Mouse (Mus musculus) limb, embryonic 15.5 days (tissue): ENCODE results near the gene 6430628N08Rik. TPM values are rescaled to one million over a fixed set of nuclear protein-coding genes. Genes with fewer than 3 reads are reported as not detected.

Experiments
- ATAC-seq: fragments of 200-750 bp; cut with Nextera tagmentation; 2 replicates; pipeline ENCODE4 v1.8.0; 2017; ENCODE audit warnings: low read depth, moderate TSS enrichment; ENCODE audit not compliant: insufficient number of reproducible peaks, low FRiP score, low TSS enrichment
- H3K27ac ChIP-seq: fragments of 300-500 bp; sonication (generic); 2 replicates; pipeline ENCODE4 v1.5.1; 2015; ENCODE audit warnings: moderate library complexity, mild to moderate bottlenecking, inconsistent platforms
- H3K27me3 ChIP-seq: fragments of 300-500 bp; sonication (generic); 2 replicates; pipeline ENCODE4 v1.6.1; 2015; ENCODE audit warnings: inconsistent platforms
- H3K36me3 ChIP-seq: fragments of 300-500 bp; sonication (generic); 2 replicates; pipeline ENCODE4 v1.6.1; 2015; ENCODE audit warnings: inconsistent platforms
- H3K4me1 ChIP-seq: fragments of 300-500 bp; sonication (generic); 2 replicates; pipeline ENCODE4 v1.6.1; 2015; ENCODE audit warnings: inconsistent platforms
- H3K4me2 ChIP-seq: fragments of 300-500 bp; sonication (generic); 2 replicates; pipeline ENCODE4 v1.6.1; 2015; ENCODE audit warnings: mild to moderate bottlenecking, inconsistent platforms
- H3K4me3 ChIP-seq: fragments of 300-500 bp; sonication (generic); 2 replicates; pipeline ENCODE4 v1.5.1; 2015; ENCODE audit warnings: mild to moderate bottlenecking, inconsistent platforms
- H3K9ac ChIP-seq: fragments of 300-500 bp; sonication (generic); 2 replicates; pipeline ENCODE4 v1.6.1; 2015; ENCODE audit warnings: inconsistent platforms
- H3K9me3 ChIP-seq: fragments of 300-500 bp; sonication (generic); 2 replicates; pipeline ENCODE4 v1.6.1; 2016; ENCODE audit warnings: inconsistent platforms
- WGBS: fragments of 180-500 bp; shearing (Covaris S2); methylation state at CpG from one replicate; pipeline ENCODE4 v1.1.7; 2015; 5-methylcytosine and 5-hydroxymethylcytosine counted together
- polyA plus RNA-seq: library from polyadenylated mRNA; unstranded; fragments of >200 nt; fragmentation: Nextera tagmentation; extraction: Ambion mirVana; gene quantifications from 2 replicates; pipeline ENCODE4 v1.2.1, GENCODE M21; 2015

6430628N08Rik gene
- polyA plus RNA-seq, 1 experiment from 2014 or later = not detected

GRCm38 (mm10) chr4:115890066-115890465, 399 bp upstream of the 6430628N08Rik start:
- Histone ChIP-seq H3K9me3 (no peaks in the 10 kb centered on the region), H3K27ac (no peak overlapping the region), H3K4me1 (peaks cover 9% of the 10 kb centered on the region), H3K9ac (no peak overlapping the region), H3K36me3 (no peaks in the 10 kb centered on the region), H3K4me3 (peak overlapping the region; percentile 21), H3K4me2 (peak overlapping the region; percentile 42), H3K27me3 (peaks cover 47% of the 10 kb centered on the region)
- ATAC-seq = no peak
- WGBS = 9% methylated on average over 6 of the region's 6 CpGs

DNA sequence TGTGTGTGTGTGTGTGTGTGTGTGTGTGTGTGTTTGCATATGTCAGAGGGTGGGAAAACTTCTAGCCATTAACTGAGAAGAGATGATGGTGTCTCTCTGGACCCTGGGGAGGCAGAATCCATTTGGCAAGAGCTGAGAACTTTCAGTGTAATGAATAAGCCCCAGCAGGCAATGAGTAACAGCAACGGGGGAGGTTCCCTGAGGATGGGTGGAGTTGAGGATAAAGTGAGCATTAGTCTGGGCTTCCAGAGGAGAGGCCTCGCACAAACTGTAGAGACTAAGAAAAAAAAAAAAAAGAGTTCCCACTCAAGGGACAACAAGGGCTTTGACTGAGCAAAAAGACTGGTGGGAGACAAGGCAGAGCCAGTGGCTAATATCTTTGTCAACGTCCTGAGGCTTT, 3.8 kb downstream of the 6430628N08Rik start:
- Histone ChIP-seq H3K9me3 (no peaks in the 10 kb centered on the region), H3K9ac (no peak overlapping the region), H3K4me1 (peaks cover 17% of the 10 kb centered on the region), H3K27me3 (peaks cover 78% of the 10 kb centered on the region), H3K36me3 (no peaks in the 10 kb centered on the region), H3K4me3 (no peak overlapping the region), H3K4me2 (no peak overlapping the region), H3K27ac (no peak overlapping the region)
- ATAC-seq = no peak
- WGBS = 22% methylated on average over 3 of the region's 3 CpGs

DNA sequence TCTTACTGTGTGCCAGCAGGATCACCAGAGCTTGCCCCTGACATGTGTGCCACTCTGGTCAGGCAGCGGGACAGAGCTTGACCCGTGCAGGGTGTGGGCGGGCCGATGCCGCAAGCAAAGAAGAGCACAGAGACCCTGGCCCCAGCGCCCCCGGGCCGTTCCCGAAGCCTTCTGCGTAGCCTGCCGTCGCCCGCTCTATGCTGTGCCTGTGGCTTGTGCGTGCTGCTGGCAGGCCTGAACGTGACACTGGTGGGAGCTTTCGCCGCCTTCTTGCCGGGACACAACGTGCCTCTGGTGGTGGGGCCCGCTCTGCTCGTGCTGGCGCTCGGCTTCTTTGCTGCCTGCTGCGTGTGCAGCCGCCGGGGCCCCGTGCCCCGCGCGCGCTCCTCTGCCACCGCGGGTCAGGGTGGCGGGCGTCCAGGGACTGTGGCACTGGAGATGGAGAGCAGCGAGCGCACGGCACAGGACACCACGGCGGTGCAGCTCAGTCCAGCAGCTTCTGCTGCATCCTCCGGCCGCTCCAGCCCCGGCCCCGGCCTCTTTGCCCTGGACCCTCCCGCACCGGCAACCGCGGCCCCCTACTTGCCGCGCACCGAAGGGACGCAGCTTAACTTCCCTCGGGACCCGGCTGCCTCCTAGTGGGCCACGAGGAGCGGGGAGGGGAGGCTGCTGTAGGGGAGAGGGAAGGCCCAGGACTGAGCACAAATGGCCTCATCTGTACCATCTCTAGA, 7.6 kb downstream of the 6430628N08Rik start:
- Histone ChIP-seq H3K27me3 (peaks cover 80% of the 10 kb centered on the region), H3K36me3 (no peaks in the 10 kb centered on the region), H3K9ac (peak overlapping the region; percentile 33), H3K4me1 (peaks cover 8% of the 10 kb centered on the region), H3K27ac (no peak overlapping the region), H3K4me3 (peak overlapping the region; percentile 38), H3K9me3 (no peaks in the 10 kb centered on the region), H3K4me2 (peak overlapping the region; percentile 79)
- ATAC-seq = no peak
- WGBS = 2% methylated on average over 56 of the region's 56 CpGs

DNA sequence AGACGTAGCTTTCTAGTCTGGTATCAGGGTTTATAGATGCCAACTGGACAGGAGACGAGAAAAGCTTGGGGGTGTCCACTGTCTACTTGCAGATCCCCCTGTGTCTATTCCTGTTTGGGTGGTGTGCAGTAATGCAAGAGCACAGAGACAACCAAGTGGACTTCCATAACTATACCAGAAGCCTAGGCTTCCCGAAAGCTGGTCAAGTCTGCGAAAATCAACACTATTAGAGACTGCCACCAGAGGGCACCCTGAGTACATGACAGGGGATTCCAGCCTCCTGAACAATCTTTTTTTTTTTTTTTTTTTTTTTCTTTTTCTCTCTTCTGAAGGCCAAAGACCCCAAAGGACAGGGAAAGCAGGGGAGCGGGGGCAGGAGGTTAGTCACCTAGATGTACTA, 12.4 kb downstream of the 6430628N08Rik start:
- Histone ChIP-seq H3K27ac (no peak overlapping the region), H3K27me3 (peaks cover 88% of the 10 kb centered on the region), H3K9ac (no peak overlapping the region), H3K4me3 (no peak overlapping the region), H3K4me1 (peaks cover 7% of the 10 kb centered on the region), H3K36me3 (no peaks in the 10 kb centered on the region), H3K4me2 (no peak overlapping the region), H3K9me3 (no peaks in the 10 kb centered on the region)
- WGBS = 16% methylated on average over 5 of the region's 5 CpGs
- no peak for ATAC-seq

DNA sequence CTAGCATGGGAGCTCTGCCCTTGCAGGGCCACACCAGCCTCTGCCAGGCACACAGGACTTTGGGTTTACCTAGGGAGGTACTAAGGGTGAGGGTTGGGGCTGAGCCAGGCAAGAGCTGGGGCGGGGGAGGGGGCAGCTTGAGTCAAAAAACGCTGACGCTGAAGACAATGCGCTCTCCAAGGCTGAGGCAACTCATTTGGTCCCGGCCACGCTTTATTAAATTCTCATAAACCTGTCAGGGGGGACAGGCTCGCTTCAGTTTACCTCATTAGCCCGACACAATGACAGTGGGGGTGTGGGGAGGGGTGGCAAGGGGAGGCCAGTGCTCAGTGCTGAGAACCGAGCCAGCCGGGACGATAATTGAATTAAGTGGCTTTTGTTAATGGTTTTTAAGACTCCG, 13.9 kb downstream of the 6430628N08Rik start:
- 9% methylated on average over 12 of the region's 12 CpGs for WGBS
- Histone ChIP-seq H3K27ac (no peak overlapping the region), H3K4me2 (no peak overlapping the region), H3K4me1 (peaks cover 11% of the 10 kb centered on the region), H3K4me3 (no peak overlapping the region), H3K9me3 (no peaks in the 10 kb centered on the region), H3K9ac (no peak overlapping the region), H3K27me3 (peaks cover 86% of the 10 kb centered on the region), H3K36me3 (no peaks in the 10 kb centered on the region)
- no peak for ATAC-seq

GRCm38 (mm10) chr4:115905701-115906100, 15.2 kb downstream of the 6430628N08Rik start:
- Histone ChIP-seq H3K36me3 (no peaks in the 10 kb centered on the region), H3K27ac (no peak overlapping the region), H3K4me1 (peaks cover 11% of the 10 kb centered on the region), H3K9ac (no peak overlapping the region), H3K4me3 (no peak overlapping the region), H3K9me3 (no peaks in the 10 kb centered on the region), H3K4me2 (no peak overlapping the region), H3K27me3 (peaks cover 73% of the 10 kb centered on the region)
- 12% methylated on average over 7 of the region's 7 CpGs for WGBS
- no peak for ATAC-seq

DNA sequence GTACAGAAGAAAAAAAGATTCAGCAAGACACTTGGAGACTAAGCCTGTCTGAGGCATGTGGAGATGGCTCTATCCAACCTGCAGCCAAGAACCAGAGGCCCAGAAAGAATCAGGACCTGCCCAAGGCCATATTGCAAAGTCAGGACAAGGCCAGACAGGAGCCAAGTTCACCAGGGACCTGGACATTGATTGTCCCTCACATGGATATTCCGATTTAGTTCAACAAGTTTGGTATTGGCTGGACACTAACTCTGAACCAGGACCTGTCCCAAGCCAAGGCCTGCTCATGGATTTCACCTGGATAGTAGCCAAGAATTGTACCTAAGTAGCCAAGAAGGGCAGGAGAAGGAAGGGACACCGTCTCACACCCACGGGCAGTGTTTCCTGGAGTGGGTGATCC, 16.3 kb downstream of the 6430628N08Rik start:
- no peak overlapping the region for H3K27ac ChIP-seq
- no peak overlapping the region for H3K4me3 ChIP-seq
- no peak overlapping the region for H3K9ac ChIP-seq
- 83% methylated on average over 3 of the region's 3 CpGs for WGBS
- H3K9me3 ChIP-seq = no peaks in the 10 kb centered on the region
- no peak overlapping the region for H3K4me2 ChIP-seq
- no peaks in the 10 kb centered on the region for H3K36me3 ChIP-seq
- no peak for ATAC-seq
- peaks cover 64% of the 10 kb centered on the region for H3K27me3 ChIP-seq
- peaks cover 11% of the 10 kb centered on the region for H3K4me1 ChIP-seq

DNA sequence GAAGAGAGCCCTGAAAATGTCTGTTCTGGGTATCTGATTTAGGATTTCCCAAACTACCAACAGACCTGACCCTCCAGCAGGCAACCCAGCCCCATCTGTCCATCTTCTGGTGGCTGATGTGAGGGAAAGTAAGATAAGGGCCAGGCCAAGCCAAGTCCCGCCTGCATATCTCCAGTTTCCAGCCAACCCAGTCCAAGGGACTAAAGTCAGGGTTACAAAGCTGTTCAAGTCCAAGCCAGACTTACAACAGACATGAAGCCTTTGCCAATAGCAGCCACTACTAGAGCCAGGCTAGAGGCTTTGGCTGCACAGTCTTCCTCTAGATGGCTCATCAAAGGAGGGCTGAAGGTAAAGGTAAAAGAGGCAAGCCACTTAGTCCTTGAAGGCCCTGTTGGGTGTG, 17.5 kb downstream of the 6430628N08Rik start:
- no peak overlapping the region for H3K9ac ChIP-seq
- peaks cover 11% of the 10 kb centered on the region for H3K4me1 ChIP-seq
- H3K27ac ChIP-seq = 0 out of 2 replicates have a peak overlapping the region, but pooled peaks have one; percentile 48
- no peak overlapping the region for H3K4me3 ChIP-seq
- no peak overlapping the region for H3K4me2 ChIP-seq
- no peak for ATAC-seq
- H3K9me3 ChIP-seq = no peaks in the 10 kb centered on the region
- H3K27me3 ChIP-seq = peaks cover 55% of the 10 kb centered on the region
- no peaks in the 10 kb centered on the region for H3K36me3 ChIP-seq
- WGBS = 50% methylated on average over 1 of the region's 1 CpGs

DNA sequence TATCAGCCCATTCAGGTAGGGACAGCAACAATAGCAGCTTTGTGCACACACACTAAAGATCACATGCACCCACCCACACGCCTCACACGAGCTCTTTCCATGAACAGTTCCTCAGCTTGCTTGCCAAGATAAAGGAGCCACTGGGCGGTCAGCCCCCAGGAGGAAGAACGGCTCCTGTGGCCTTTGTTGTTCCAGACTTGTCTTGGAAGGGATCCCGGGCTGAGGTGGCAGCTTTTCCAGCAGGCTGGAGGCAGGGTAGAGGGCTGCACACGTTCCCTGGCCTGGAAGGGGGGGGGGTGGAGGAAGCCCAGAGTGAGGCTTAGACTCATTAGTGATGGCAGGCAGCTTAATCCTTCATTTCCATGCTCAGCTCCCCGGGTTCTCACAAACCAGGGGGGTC, 18.2 kb downstream of the 6430628N08Rik start:
- Histone ChIP-seq H3K4me2 (no peak overlapping the region), H3K27me3 (peaks cover 55% of the 10 kb centered on the region), H3K9ac (no peak overlapping the region), H3K4me1 (peaks cover 11% of the 10 kb centered on the region), H3K9me3 (no peaks in the 10 kb centered on the region), H3K4me3 (no peak overlapping the region), H3K27ac (peak overlapping the region; percentile 48; the same call in 1 of the 2 replicates), H3K36me3 (no peaks in the 10 kb centered on the region)
- ATAC-seq = peak; percentile 75
- 15% methylated on average over 7 of the region's 7 CpGs for WGBS

GRCm38 (mm10) chr4:115911586-115911985, 21.1 kb downstream of the 6430628N08Rik start:
- Histone ChIP-seq H3K36me3 (no peaks in the 10 kb centered on the region), H3K4me3 (no peak overlapping the region), H3K9ac (no peak overlapping the region), H3K27me3 (peaks cover 38% of the 10 kb centered on the region), H3K27ac (no peak overlapping the region), H3K9me3 (no peaks in the 10 kb centered on the region), H3K4me2 (no peak overlapping the region), H3K4me1 (peaks cover 11% of the 10 kb centered on the region)
- no peak for ATAC-seq
- WGBS = 8% methylated on average over 4 of the region's 4 CpGs

DNA sequence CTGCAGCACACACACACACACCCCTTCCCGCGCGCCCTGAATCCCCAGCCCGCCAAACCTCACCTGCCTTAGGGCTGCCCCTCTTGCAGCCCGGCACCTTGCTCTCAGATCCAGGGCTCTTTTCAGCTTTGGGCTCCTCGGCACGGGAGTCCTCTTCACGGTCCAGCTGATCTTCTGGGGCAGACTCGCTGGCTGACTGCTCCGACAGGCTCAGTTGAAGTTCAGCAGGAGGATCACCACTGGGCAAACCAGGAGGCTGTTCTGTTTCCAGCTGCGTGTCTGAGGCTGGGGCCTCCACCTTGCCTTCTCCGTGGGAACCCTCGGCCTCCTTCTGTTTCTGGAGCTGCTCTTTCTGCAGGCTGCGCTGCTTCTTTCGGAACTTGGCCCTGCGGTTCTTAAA, 29.4 kb downstream of the 6430628N08Rik start:
- Histone ChIP-seq H3K27me3 (peaks cover 84% of the 10 kb centered on the region), H3K9me3 (no peaks in the 10 kb centered on the region), H3K9ac (no peak overlapping the region), H3K27ac (no peak overlapping the region), H3K4me2 (no peak overlapping the region), H3K4me3 (no peak overlapping the region), H3K36me3 (no peaks in the 10 kb centered on the region), H3K4me1 (no peaks in the 10 kb centered on the region)
- WGBS = 86% methylated on average over 16 of the region's 16 CpGs
- ATAC-seq = no peak

DNA sequence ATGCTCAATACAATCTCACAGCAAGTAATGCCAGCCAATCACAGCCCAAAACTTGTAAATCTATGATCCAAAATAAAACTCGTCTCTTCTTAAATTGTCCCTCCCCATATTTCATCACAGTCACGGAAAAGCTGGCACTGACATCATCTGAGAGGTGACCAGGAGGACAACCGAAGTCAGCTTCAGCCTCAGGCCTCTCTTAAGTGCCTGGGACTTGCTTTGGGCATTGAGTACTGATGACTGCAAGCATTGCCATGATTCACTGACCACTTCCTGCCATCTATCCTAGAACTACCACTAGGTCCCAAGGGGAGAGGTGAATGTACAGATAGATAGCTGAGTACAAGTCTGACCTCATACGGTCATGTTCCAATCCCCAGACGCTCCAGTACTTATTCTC, 32.2 kb downstream of the 6430628N08Rik start:
- Histone ChIP-seq H3K36me3 (no peaks in the 10 kb centered on the region), H3K9me3 (no peaks in the 10 kb centered on the region), H3K27me3 (peaks cover 74% of the 10 kb centered on the region), H3K27ac (no peak overlapping the region), H3K4me3 (no peak overlapping the region), H3K4me1 (no peaks in the 10 kb centered on the region), H3K4me2 (no peak overlapping the region), H3K9ac (no peak overlapping the region)
- ATAC-seq = no peak
- 84% methylated on average over 5 of the region's 5 CpGs for WGBS
